Mouse (Mus musculus): ENCODE results near the gene Vapb.

Vapb gene

DNA sequence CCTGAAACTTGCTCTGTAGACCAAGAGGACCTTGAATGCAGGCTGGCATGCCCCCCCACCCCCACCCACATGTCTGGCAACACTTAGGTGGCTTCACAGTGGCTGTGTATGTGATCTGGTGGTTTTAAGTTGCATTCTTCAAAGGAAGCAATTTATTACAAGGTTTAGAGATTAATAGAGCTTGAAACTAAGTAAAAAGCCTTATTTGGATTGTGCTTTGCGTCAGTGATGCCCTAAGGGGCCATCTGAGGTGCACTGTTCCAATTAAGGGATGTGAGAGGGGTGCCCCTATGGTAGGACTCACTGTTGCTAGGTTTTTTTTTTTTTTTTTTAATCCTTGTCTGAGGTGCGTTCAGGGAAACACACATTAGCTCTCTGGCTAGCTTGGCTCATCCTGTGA is 2.9 kb upstream of the Vapb start:
- DNase-seq (ENCODE audit: low read depth, low spot score), result no peak

GRCm38 (mm10) chr2:173738232-173738631 is 921 bp downstream of the Vapb start:
- DNase-seq (ENCODE audit: low read depth, low spot score), result no peak

DNA sequence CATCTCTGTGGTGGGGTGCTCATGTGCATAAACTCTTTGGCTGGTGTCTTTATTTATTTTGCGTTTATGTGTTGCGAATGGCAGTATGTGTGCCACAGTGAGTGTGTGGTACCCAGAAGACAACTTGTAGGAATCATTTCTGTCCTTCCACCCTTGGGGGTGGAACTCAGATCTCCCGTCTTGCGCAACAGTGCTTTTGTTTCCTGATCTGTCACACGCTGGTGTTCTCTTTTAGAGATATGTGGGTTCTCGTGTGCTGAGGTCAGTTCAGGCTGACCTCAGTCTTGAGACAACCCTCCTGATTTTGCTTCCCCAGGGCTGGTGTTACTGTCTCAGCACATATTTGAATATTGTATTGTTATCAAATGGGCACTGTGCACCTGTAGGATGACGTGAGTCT is 1.8 kb downstream of the Vapb start:
- no peak for DNase-seq (ENCODE audit: low read depth, low spot score)

DNA sequence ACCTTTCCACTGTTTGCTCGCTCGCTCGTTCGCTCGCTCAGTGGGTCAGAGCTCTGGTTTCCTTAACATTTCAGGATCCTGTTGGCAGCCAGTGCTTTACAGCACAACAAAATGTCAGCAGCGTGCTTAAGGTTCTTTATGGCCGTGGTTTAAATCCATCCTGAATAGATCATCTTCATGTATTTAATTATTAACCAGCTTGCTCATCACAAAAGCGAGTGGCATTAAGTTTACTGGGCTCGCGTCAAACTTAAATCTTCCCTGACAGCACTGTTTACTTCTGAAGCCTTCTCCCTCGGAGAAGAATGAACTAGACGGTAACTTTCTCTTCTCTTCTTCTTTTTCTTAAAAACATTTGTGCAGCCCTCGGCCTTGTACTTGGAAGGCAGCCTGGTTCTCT is 4.8 kb downstream of the Vapb start:
- no peak for DNase-seq (ENCODE audit: low read depth, low spot score)

DNA sequence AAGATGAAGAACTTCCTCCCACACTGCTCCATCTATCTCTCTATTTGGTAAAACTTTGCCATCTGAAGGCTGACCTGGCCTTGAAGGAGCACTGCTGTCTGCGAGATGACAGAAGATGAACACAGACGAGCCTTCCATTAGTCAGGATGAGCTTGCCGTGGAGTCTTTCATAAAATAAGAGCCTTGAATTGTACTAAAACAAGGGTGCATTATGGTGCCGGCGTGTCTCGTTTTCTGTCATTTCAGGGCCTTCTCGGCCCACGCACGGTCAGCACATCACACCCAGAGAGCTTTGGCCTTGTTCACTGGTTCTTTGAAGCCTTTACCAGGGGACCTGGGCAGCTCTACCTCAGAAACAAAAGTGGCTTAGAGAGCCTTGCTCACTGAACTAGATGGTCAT is 5.4 kb downstream of the Vapb start:
- DNase-seq (ENCODE audit: low read depth, low spot score), result no peak

GRCm38 (mm10) chr2:173744070-173744815 is 6.9 kb downstream of the Vapb start:
- no peak for DNase-seq (ENCODE audit: low read depth, low spot score)

DNA sequence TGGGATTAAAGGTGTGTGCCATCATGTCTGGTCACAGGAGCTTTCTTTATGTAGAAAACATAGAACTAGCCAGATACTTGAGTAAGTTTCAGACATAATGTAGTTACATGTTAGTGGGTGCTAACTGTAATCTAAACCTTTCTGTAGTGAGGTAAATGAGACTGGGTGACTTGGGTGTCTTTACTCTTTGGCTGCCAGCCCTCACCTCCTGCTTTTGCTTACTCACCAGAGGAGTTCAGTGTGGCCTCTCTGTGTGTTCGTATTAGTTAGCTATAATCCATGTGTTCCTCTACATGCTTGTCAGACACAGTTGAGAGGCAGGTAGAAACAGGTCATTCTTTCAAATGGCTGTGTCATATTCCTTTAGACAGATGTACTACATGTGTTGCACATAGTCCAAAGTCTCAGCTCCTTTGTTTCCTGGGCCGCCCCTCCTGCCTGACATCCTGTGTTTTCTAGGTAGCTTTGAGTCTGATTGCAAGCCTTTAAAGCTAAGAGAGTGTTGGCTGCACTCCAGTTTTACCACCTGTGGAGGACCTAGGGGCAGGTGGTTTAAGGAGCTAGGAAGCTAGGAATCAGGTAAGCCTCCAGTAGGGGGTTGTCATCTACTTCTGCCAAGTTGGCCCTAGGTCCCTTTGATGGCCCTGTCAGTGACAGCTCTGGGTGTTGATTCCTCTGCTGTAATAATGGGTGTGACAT is 11.8 kb downstream of the Vapb start:
- no peak for DNase-seq (ENCODE audit: low read depth, low spot score)

DNA sequence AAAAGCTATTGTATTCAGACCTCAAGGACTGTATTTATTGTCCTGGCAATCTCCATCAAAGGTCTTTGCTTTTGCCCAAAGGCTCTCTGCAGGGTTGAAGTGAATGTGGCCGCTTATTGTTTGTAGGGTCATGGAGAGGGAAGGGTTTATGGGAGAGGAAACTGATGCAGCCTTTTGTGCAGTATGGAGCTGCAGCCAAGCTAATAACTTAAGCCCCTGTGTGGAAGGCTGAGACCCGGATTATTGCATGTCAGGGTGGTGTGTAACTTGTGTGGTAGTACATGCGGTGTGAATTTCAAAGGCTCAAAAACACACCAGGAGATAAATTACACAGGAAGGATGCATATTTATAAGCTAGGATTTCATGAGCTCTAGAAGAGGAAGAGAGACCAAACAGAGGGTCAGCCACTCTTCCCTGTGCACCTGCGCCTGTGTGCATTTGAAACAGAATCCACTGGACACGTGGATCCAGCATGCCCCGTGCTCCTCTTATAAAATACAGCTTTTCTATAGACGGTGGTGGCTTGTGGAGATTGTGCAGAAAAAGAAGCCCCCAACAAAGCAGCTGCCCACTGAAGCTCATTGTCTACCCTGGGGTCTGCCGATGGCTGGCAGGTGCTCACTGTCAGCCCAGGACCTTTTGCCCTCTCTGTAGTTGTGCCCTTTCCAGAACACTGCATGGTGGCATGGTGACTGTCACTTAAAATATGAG is 18.3 kb downstream of the Vapb start:
- DNase-seq (ENCODE audit: low read depth, low spot score), result no peak

DNA sequence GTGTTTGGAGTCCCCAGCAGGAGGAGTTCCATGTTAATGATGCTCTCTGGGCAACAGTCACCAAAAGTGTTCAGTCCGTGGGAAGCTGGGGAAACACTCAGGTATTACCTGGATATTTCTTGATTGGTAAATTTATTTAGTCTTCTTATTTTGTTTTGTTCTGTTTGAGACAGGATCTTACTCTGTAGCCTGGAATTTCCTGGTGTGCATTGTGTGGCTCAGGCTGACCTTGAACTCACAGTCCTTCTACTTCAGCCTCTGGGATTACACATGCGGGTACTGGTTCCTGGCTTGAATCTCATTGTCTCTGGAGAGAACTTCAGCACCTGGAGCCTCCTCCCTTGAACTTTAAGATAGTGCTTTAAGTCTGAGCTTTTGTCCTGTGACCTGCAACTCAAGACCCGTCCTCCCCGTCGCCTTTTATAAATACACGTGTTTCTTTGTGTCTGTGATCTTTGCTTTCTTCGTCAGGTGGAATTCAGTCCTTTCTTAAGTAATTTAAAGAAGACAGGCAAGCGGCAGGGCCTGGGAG is 20.4 kb downstream of the Vapb start:
- no peak for DNase-seq (ENCODE audit: low read depth, low spot score)

DNA sequence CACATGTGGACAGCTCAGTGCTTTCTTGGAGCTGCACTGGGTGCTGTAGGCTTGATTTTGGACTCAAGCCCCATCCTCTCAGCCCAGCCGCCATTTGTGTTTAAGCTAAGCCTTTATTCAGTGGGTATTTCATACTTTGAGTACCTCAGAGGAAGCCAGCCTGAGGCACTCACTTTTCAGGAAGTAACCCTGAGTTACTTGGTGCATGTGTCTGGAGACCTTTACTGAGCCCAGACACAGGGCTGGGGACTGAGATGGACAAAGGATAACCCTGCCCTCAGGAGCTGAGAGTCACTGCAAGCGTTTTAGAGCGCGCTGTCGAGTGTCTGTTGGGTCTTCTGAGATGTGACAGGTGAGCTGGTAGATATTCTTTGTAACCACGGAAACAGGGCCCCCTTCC is 23.3 kb downstream of the Vapb start:
- no peak for DNase-seq (ENCODE audit: low read depth, low spot score)

GRCm38 (mm10) chr2:173764629-173765028 is 27.3 kb downstream of the Vapb start:
- DNase-seq (ENCODE audit: low read depth, low spot score), result no peak

GRCm38 (mm10) chr2:173767959-173768595 is 30.8 kb downstream of the Vapb start:
- no peak for DNase-seq (ENCODE audit: low read depth, low spot score)

- DNase-seq (ENCODE audit: low read depth, low spot score), result peak; percentile 22
Observed at GRCm38 (mm10) chr2:173769183-173769582, 31.9 kb downstream of the Vapb start.

DNA sequence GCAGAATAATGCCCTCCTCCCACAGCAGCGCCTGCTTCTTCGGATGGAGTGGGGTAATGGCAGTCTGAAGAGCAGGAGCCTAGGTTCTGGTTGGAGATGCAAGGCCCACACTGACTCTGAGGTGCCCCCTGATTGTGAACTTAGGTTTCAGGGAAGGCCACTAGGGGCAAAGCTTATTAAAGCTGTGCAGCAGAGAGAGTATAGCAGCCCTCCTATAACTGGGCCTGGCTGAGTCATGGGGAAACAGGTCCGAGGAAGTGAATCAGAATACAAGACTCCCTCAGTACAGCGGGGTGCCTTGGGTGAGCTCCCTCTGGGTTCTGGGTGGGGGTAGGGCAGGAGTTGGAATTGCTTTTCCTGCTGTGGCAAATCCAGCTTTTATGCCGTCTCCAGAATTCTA is 33.3 kb downstream of the Vapb start:
- DNase-seq (ENCODE audit: low read depth, low spot score), result no peak

DNA sequence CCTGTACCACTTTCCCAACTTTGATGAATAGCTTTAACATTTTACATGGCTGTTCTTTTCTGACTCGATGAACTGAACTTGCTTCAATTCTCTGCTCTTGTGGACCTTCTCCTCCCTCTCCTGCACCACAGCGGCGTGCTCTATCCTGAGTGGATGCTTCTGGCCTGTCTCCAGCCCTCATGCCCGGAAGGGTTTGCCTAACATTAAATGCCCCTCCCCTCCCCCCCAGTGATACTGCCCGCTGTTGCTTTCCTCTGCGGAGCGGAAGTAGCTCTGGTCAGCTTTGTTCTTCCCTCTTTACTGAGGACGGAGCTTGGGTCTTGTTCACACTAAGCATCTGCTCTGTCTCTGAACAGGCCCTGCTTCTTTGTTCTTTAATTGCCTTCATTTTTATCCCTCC is 34.4 kb downstream of the Vapb start:
- no peak for DNase-seq (ENCODE audit: low read depth, low spot score)

DNA sequence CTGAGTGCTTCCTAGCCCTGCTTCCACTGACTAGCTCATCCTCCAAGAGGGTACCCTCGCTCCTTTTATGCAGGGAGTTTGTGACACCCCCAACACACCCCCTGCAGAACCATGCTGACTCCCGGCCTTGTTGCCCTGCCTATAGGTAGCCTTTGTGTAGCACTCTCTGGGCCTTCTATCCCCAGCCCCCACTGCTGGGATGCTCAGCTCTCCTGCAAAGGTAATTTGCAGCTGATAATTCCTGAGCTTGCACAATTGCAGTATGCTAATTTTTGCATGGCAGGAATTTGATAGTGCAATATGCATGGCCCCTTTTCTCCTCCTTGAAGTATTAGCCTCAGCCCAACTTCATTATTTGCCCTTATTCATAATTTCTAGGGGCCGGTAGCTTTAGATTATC is 38.2 kb downstream of the Vapb start:
- DNase-seq (ENCODE audit: low read depth, low spot score), result no peak

- no peak for DNase-seq (ENCODE audit: low read depth, low spot score)
Observed at GRCm38 (mm10) chr2:173776108-173776507, 38.8 kb downstream of the Vapb start.

- peak; percentile 37 for DNase-seq (ENCODE audit: low read depth, low spot score)
Observed at GRCm38 (mm10) chr2:173780931-173781330, 43.6 kb downstream of the Vapb start.

GRCm38 (mm10) chr2:173784366-173784765 is 47.1 kb downstream of the Vapb start:
- DNase-seq (ENCODE audit: low read depth, low spot score), result no peak

DNA sequence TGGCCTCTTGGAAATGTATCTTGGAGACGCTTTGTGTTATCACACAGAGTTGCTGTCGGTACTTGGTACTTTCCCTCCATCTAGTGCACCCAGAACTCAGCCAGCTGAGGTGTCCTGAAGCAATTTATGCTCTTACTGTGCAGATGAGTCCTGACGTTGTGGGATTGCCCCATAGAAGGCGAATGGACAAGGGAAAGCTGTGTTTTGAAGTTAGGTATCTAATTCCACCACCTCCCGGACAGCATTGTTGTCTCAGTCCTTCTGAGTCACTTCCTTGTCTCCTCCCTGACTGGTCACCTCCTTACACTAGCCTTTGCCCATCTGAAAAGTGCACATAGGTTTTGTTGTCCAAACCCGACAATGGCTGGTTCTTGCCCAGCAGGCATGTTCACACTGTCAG is 47.6 kb downstream of the Vapb start:
- no peak for DNase-seq (ENCODE audit: low read depth, low spot score)

DNA sequence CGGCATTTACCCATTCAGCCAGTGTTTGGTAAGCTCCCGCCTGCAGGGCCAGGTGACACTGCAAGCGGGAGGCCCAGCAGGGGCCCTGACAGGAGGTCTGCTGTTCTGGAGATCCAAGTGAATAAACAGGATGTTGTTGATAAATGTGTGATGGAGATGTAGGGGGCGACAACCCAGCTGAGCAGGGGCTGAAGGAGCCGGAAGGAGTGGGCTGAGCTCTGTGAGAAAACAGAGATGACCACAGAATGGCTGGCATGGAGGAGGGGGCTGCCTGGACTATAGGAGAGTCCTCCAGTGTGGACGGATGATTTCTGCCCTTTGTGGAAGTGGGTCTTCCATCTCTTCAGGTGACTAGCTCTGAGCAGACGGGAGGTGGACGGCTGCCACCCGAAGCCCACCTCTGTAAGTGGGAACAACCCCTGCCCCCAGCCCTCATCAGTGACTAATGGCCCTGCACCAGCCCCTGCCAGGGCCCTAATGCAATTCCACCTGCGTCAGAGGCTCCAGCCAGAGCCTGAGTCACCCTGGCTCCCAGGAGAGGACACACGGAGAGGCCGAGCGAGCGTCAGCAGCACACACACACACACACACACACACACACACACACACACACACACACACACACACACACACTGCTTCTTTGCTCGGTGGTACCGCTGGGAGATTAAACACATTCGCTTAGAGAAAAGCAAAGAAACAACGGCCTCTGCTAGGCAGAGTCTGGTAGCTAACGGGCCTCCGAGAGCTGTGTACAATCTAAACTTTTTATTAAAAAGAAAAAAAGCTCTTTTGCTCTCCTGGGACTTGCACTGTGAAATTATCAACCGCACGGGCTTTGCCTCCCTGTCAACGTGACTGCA is 52.9 kb downstream of the Vapb start:
- no peak for DNase-seq (ENCODE audit: low read depth, low spot score)
